Mouse (Mus musculus) liver, postnatal 0 days (tissue): ENCODE results near the gene Slc43a2. TPM values are rescaled to one million over a fixed set of nuclear protein-coding genes. Genes with fewer than 3 reads are reported as not detected.

ENCODE experiments used
- ATAC-seq: fragments of 200-750 bp; cut with Nextera tagmentation; 2 replicates; pipeline ENCODE4 v1.8.0; 2017; ENCODE audit warnings: mild to moderate bottlenecking, moderate library complexity
- DNase-seq: peaks from one replicate; pipeline ENCODE4 v3.0.0-alpha.2; 2016
- H3K27ac ChIP-seq: fragments of 300-500 bp; sonication (generic); 2 replicates; pipeline ENCODE4 v1.5.1; 2014; ENCODE audit warnings: antibody characterized with exemption, moderate library complexity, mild to moderate bottlenecking, low read depth
- H3K27me3 ChIP-seq: fragments of 300-500 bp; sonication (generic); 2 replicates; pipeline ENCODE4 v1.6.1; 2014; ENCODE audit warnings: low read length, control low read depth, mixed read lengths; ENCODE audit not compliant: insufficient read depth
- H3K36me3 ChIP-seq: fragments of 300-500 bp; sonication (generic); replicated peaks from 2 replicates; pipeline ENCODE4 v1.6.1; 2014; ENCODE audit warnings: mild to moderate bottlenecking, control low read depth, low read length, moderate library complexity, mixed read lengths; ENCODE audit not compliant: insufficient read depth
- H3K4me1 ChIP-seq: fragments of 300-500 bp; sonication (generic); 2 replicates; pipeline ENCODE4 v1.6.1; 2014; ENCODE audit warnings: antibody characterized with exemption, mild to moderate bottlenecking, control low read depth; ENCODE audit not compliant: insufficient read depth
- H3K4me2 ChIP-seq: fragments of 300-500 bp; sonication (generic); 2 replicates; pipeline ENCODE4 v1.6.1; 2014; ENCODE audit warnings: low read depth, mild to moderate bottlenecking, low read length, moderate library complexity, mixed read lengths
- H3K4me3 ChIP-seq: fragments of 300-500 bp; sonication (generic); 2 replicates; pipeline ENCODE4 v1.5.1; 2014; ENCODE audit warnings: low read depth, low read length
- H3K9ac ChIP-seq: fragments of 300-500 bp; sonication (generic); replicated peaks from 2 replicates; pipeline ENCODE4 v1.6.1; 2014; ENCODE audit warnings: mild to moderate bottlenecking, moderate library complexity
- H3K9me3 ChIP-seq: fragments of 300-500 bp; sonication (generic); 2 replicates; pipeline ENCODE4 v1.6.1; 2016; ENCODE audit warnings: mild to moderate bottlenecking, control low read depth, low read length, mixed read lengths
- CTCF ChIP-seq: sonication (generic); IDR thresholded peaks from 2 replicates; pipeline ENCODE4 v1.5.1; 2016; ENCODE audit warnings: antibody characterized with exemption, low read depth
- EP300 ChIP-seq: IDR thresholded peaks from 2 replicates; pipeline ENCODE4 v1.6.1; 2016; ENCODE audit warnings: antibody characterized with exemption, low read depth, mild to moderate bottlenecking
- WGBS: fragments of 180-500 bp; shearing (Covaris S2); extraction: QIAGEN DNeasy Blood & Tissue Kit; methylation state at CpG from one replicate; pipeline ENCODE4 v1.1.7; 2014; ENCODE audit not compliant: insufficient replicate concordance; 5-methylcytosine and 5-hydroxymethylcytosine counted together
- polyA plus RNA-seq: library from polyadenylated mRNA; unstranded; fragments of >200 nt; fragmentation: Nextera tagmentation; extraction: Ambion mirVana; gene quantifications from 2 replicates; pipeline ENCODE4 v1.2.1, GENCODE M21; 2015

Slc43a2 gene
- polyA plus RNA-seq, 1 experiment from 2014 or later = 7.2 TPM

DNA sequence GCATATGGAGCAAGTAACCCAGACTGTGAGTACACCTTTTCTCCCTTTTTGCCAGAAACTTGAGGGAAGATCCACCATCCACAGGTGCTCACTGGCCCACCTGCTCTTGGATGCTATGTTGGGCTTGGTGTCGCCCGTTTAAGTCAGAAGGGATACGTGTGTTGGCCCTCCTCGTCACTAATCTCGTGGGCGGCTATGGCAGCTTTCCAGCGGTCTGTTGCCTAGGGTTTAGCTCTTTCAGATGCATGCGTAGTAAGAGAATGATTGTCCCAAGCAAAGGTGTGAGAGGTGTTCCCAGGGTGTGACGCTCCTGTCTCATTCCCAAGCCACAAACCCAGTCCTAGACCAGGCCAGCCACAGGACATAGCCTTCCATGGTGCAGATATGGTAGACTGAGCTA is 13.2 kb downstream of the Slc43a2 start:
- Histone ChIP-seq H3K4me1 (peaks cover 24% of the 10 kb centered on the region), H3K9me3 (no peaks in the 10 kb centered on the region), H3K27me3 (no peaks in the 10 kb centered on the region), H3K4me3 (no peak overlapping the region), H3K27ac (no peak overlapping the region), H3K9ac (no peak overlapping the region), H3K4me2 (no peak overlapping the region), H3K36me3 (0 out of 2 replicates have a peak, but pooled peaks cover 5% of the 10 kb centered on the region)
- no peak for DNase-seq
- WGBS = 81% methylated on average over 9 of the region's 9 CpGs
- ATAC-seq = no peak
- TF ChIP-seq CTCF (no peak), EP300 (no peak)

- no peaks in the 10 kb centered on the region for H3K9me3 ChIP-seq
- H3K36me3 ChIP-seq = 0 out of 2 replicates have a peak, but pooled peaks cover 5% of the 10 kb centered on the region
- no peak for ATAC-seq
- H3K4me1 ChIP-seq = peaks cover 26% of the 10 kb centered on the region
- no peak for DNase-seq
- no peaks in the 10 kb centered on the region for H3K27me3 ChIP-seq
- no peak overlapping the region for H3K27ac ChIP-seq
- no peak overlapping the region for H3K9ac ChIP-seq
- no peak overlapping the region for H3K4me2 ChIP-seq
- no peak overlapping the region for H3K4me3 ChIP-seq
- TF ChIP-seq CTCF (no peak), EP300 (no peak)
- WGBS = 59% methylated on average over 4 of the region's 4 CpGs
These were observed 14.6 kb downstream of the Slc43a2 start for GRCm38 (mm10) chr11:75546057-75546456.

GRCm38 (mm10) chr11:75549658-75550111 is 18.2 kb downstream of the Slc43a2 start:
- H3K27ac ChIP-seq = peak overlapping the region; percentile 60
- peak; percentile 73 for ATAC-seq

DNA sequence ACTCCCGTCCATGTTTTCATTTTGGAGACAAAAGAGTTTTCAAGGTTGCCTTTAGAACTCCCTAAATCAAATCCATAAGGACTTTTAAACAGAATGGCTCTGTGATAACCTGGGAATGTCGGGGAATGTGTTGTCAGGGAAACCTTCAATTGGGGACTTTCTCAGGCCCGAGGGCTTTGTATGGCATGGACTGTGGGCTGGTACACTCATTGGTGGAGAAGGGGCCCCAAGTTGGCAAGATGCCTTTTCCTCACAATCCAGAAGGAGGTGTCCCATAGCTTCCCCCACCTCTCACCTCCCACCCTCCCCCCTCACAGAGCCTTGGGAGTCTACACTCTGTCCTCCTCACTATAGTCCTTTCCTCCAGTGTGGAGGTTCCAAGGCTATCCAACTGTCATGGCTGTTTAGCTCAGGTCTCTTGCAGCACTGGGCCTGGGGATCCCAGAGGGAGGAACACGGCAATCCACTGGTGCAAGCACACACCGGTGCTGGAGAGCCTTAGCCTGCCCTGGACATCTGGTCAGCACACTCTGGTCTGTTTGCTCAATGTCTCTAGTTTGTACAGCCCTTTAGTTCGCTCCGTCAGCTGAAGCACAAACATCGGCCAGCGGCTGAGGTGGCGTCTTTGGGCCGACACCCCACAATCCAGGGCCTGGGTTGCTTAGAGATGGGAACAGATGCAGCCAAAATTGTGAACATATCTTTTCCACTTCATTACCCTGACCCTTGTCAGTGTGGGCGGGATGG is 18.9 kb downstream of the Slc43a2 start:
- Histone ChIP-seq H3K4me2 (no peak overlapping the region), H3K27ac (peak overlapping the region; percentile 60), H3K36me3 (no peaks in the 10 kb centered on the region; the same call in 1 of the 2 replicates), H3K27me3 (no peaks in the 10 kb centered on the region), H3K9ac (no peak overlapping the region; the same call in 1 of the 2 replicates), H3K4me1 (peaks cover 22% of the 10 kb centered on the region), H3K9me3 (no peaks in the 10 kb centered on the region), H3K4me3 (no peak overlapping the region)
- no peak for TF ChIP-seq CTCF
- TF ChIP-seq EP300 = no peak
- 62% methylated on average over 12 of the region's 12 CpGs for WGBS
- DNase-seq (no peak), ATAC-seq (peak; percentile 81)

More at GRCm38 (mm10) chr11:75549658-75550111, 18.2 kb downstream of the Slc43a2 start:
- TF ChIP-seq EP300 = peak; percentile 38; the same call in 1 of the 2 replicates
- TF ChIP-seq CTCF = no peak
- WGBS = 53% methylated on average over 5 of the region's 5 CpGs
- H3K9ac ChIP-seq = no peak overlapping the region
- DNase-seq = no peak
- no peaks in the 10 kb centered on the region for H3K27me3 ChIP-seq
- H3K4me1 ChIP-seq = peaks cover 22% of the 10 kb centered on the region
- no peaks in the 10 kb centered on the region for H3K9me3 ChIP-seq
- H3K36me3 ChIP-seq = no peaks in the 10 kb centered on the region; the same call in 1 of the 2 replicates
- no peak overlapping the region for H3K4me3 ChIP-seq
- no peak overlapping the region for H3K4me2 ChIP-seq

- H3K4me3 ChIP-seq = no peak overlapping the region
- peaks cover 22% of the 10 kb centered on the region for H3K4me1 ChIP-seq
- H3K27ac ChIP-seq = no peak overlapping the region
- no peaks in the 10 kb centered on the region for H3K27me3 ChIP-seq
- WGBS = 73% methylated on average over 5 of the region's 5 CpGs
- H3K9ac ChIP-seq = no peak overlapping the region
- H3K9me3 ChIP-seq = no peaks in the 10 kb centered on the region
- no peak overlapping the region for H3K4me2 ChIP-seq
- no peaks in the 10 kb centered on the region; the same call in 1 of the 2 replicates for H3K36me3 ChIP-seq
- TF ChIP-seq EP300 = no peak
- no peak for TF ChIP-seq CTCF
- DNase-seq = no peak
- no peak for ATAC-seq
These were observed 19.8 kb downstream of the Slc43a2 start for GRCm38 (mm10) chr11:75551321-75551720.

- 69% methylated on average over 9 of the region's 9 CpGs for WGBS
- H3K4me3 ChIP-seq = no peak overlapping the region
- H3K9me3 ChIP-seq = no peaks in the 10 kb centered on the region
- 0 out of 2 replicates have a peak overlapping the region, but pooled peaks have one; percentile 30 for H3K27ac ChIP-seq
- DNase-seq (no peak), ATAC-seq (no peak)
- H3K9ac ChIP-seq = no peak overlapping the region
- H3K36me3 ChIP-seq = no peaks in the 10 kb centered on the region; the same call in 1 of the 2 replicates
- H3K4me2 ChIP-seq = no peak overlapping the region
- no peak for TF ChIP-seq CTCF
- no peak for TF ChIP-seq EP300
- H3K4me1 ChIP-seq = peaks cover 18% of the 10 kb centered on the region
- no peaks in the 10 kb centered on the region for H3K27me3 ChIP-seq
These were observed 20.5 kb downstream of the Slc43a2 start for GRCm38 (mm10) chr11:75551961-75552441.
